Mouse (Mus musculus) heart, embryonic 14.5 days (tissue): Measurements from ENCODE around the gene Fgfr2. TPM values are rescaled to one million over a fixed set of nuclear protein-coding genes. Genes with fewer than 3 reads are reported as not detected.

ENCODE experiments used
- ATAC-seq: fragments of 200-750 bp; cut with Nextera tagmentation; 2 replicates; pipeline ENCODE4 v1.8.0; 2017; ENCODE audit warnings: low read depth, moderate TSS enrichment; ENCODE audit not compliant: insufficient number of reproducible peaks, insufficient read depth, low FRiP score
- H3K27ac ChIP-seq, 2 experiments: fragments of 200-500 bp in 1 of 2; fragments of 300-500 bp in 1 of 2; sonication (generic) in 1 of 2; replicated peaks in 1 of 2; 2 replicates each; pipeline ENCODE4 v1.5.1; 2012 to 2014; ENCODE audit warnings: low read depth in 2 of 2, low read length in 2 of 2, control low read depth in 1 of 2, mild to moderate bottlenecking in 1 of 2, mixed read lengths in 1 of 2; ENCODE audit not compliant: control insufficient read depth in 1 of 2, insufficient read depth in 1 of 2
- H3K27me3 ChIP-seq: fragments of 300-500 bp; sonication (generic); 2 replicates; pipeline ENCODE4 v1.6.1; 2014; ENCODE audit warnings: mild to moderate bottlenecking, low read length, control low read depth; ENCODE audit not compliant: control insufficient read depth, insufficient read depth
- H3K36me3 ChIP-seq: fragments of 300-500 bp; sonication (generic); 2 replicates; pipeline ENCODE4 v1.6.1; 2014; ENCODE audit warnings: mild to moderate bottlenecking, control low read depth, low read length, mixed read lengths; ENCODE audit not compliant: control insufficient read depth, insufficient read depth
- H3K4me1 ChIP-seq, 2 experiments: fragments of 200-500 bp in 1 of 2; fragments of 300-500 bp in 1 of 2; sonication (generic) in 1 of 2; 2 replicates each; pipeline ENCODE4 v1.6.1; 2012 to 2014; ENCODE audit warnings: low read length in 2 of 2, control low read depth in 1 of 2, mixed read lengths in 1 of 2; ENCODE audit not compliant: control insufficient read depth in 2 of 2, insufficient read depth in 2 of 2
- H3K4me2 ChIP-seq: fragments of 300-500 bp; sonication (generic); 2 replicates; pipeline ENCODE4 v1.6.1; 2014; ENCODE audit warnings: mild to moderate bottlenecking, low read length
- H3K4me3 ChIP-seq, 2 experiments: fragments of 200-500 bp in 1 of 2; fragments of 300-500 bp in 1 of 2; sonication (generic) in 1 of 2; 2 replicates each; pipeline ENCODE4 v1.5.1; 2012 to 2014; ENCODE audit warnings: low read length in 2 of 2, mild to moderate bottlenecking in 2 of 2, control low read depth in 1 of 2, low read depth in 1 of 2, moderate library complexity in 1 of 2; ENCODE audit not compliant: control insufficient read depth in 1 of 2, insufficient read depth in 1 of 2
- H3K9ac ChIP-seq: fragments of 300-500 bp; sonication (generic); 2 replicates; pipeline ENCODE4 v1.6.1; 2014; ENCODE audit warnings: mild to moderate bottlenecking, low read length
- H3K9me3 ChIP-seq: fragments of 300-500 bp; sonication (generic); 2 replicates; pipeline ENCODE4 v1.6.1; 2016; ENCODE audit warnings: low read length, control low read depth; ENCODE audit not compliant: control insufficient read depth
- WGBS: fragments of 180-500 bp; shearing (Covaris S2); extraction: QIAGEN DNeasy Blood & Tissue Kit; methylation state at CpG from one replicate; pipeline ENCODE4 v1.1.7; 2014; 5-methylcytosine and 5-hydroxymethylcytosine counted together
- polyA plus RNA-seq: library from polyadenylated mRNA; unstranded; fragments of >200 nt; fragmentation: Nextera tagmentation; extraction: Ambion mirVana; gene quantifications from 2 replicates; pipeline ENCODE4 v1.2.1, GENCODE M21; 2014

Fgfr2 gene
- polyA plus RNA-seq, 1 experiment from 2014 or later = 22.4 TPM

DNA sequence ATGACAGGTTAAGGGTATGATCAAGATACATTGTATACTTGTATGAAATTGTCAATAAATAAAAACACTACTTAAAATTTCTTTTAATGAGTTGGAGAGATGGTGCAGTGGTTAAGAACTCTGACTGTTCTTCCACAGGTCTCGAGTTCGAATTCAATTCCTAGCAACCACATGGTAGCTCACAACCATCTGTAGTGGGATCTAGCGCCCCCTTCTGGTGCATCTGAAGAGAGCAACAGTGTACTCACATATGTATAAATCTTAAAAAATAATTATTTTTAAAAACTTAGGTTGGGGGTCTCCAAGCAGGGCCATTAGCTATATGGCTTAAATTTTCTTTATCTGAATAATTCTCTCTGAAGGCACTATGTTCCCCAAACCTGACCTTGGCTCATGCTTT lies 2192.7 kb downstream of the Fgfr2 start:
- Histone ChIP-seq H3K36me3 (no peaks in the 10 kb centered on the region), H3K4me3 (no peak overlapping the region), H3K4me1 (peaks cover 4 to 5% of the 10 kb centered on the region in 2 experiments; a peak in 3 of 4 replicates), H3K4me2 (no peak overlapping the region), H3K27ac (no peak overlapping the region), H3K27me3 (peaks cover 26% of the 10 kb centered on the region), H3K9ac (no peak overlapping the region), H3K9me3 (no peaks in the 10 kb centered on the region; the same call in 1 of the 2 replicates)
- no peak for ATAC-seq
- 61% methylated on average over 3 of the region's 3 CpGs for WGBS

GRCm38 (mm10) chr7:130922981-130923731 lies 2200.0 kb downstream of the Fgfr2 start:
- no peak for ATAC-seq
- Histone ChIP-seq H3K36me3 (no peaks in the 10 kb centered on the region), H3K4me2 (no peak overlapping the region), H3K9me3 (no peaks in the 10 kb centered on the region), H3K9ac (no peak overlapping the region), H3K27ac (peak overlapping the region; percentile 16 to 28; a peak in 1 of 4 replicates), H3K4me3 (no peak overlapping the region), H3K4me1 (peaks cover 0 to 3% of the 10 kb centered on the region in 2 experiments; a peak in 2 of 4 replicates), H3K27me3 (no peaks in the 10 kb centered on the region)
- 64% methylated on average over 13 of the region's 13 CpGs for WGBS

DNA sequence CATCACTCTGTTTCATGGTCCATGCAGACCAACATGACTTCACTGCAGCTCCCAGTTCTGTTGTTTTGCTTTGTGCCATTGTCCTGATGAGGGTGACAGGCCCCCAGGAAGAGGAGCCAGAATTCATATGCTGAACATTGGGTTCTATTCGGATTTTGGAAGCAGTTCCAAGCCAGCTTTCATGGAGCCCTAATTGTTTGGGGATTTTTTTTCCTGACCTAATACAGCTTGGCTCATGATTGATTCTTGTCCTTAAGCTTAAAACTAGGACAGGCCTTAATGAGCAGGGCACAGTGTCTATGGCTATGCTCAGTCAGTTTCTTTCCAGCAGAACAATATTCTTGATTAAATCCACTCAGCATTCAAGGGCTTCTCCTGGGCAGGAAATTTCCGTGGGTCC lies 2204.9 kb downstream of the Fgfr2 start:
- no peak for ATAC-seq
- H3K27me3 ChIP-seq = no peaks in the 10 kb centered on the region
- H3K27ac ChIP-seq = no peak overlapping the region
- no peak overlapping the region for H3K4me3 ChIP-seq
- H3K4me2 ChIP-seq = no peak overlapping the region
- no peak overlapping the region for H3K9ac ChIP-seq
- no peaks in the 10 kb centered on the region for H3K4me1 ChIP-seq
- peaks cover 9% of the 10 kb centered on the region; the same call in 1 of the 2 replicates for H3K36me3 ChIP-seq
- H3K9me3 ChIP-seq = no peaks in the 10 kb centered on the region
- 64% methylated on average over 2 of the region's 2 CpGs for WGBS

DNA sequence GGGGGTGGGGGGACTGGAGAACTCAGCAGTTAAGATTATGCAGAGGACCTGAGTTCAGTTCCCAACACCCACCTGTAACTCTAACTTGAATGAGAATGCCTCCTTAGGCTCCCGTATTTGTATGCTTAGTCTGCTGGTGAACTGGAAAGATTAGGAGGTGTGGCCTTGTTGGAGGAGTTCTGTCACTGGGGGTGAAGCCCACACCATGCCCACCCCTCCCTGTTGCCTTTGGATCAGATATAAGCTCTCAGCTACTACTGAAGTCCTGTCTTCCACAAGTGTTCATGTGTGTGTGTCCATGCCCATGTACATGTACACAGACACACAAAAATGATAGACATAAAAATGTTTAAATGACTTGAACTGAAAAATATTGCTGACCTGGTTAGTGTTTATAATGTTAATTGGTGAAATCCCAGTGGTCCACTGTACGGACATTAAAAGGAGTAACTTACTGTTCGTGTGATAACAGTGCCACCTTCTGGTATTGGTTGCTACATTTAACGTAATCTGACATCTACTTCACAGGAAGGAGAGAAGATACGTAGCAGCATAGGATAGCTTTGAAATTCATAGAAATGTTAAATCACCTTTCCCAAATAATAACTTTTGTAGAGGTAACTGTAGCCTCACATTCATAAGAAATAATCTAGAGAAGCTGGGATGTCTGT lies 2208.3 kb downstream of the Fgfr2 start:
- Histone ChIP-seq H3K9me3 (no peaks in the 10 kb centered on the region), H3K4me2 (no peak overlapping the region), H3K4me1 (no peaks in the 10 kb centered on the region), H3K4me3 (no peak overlapping the region), H3K27ac (no peak overlapping the region), H3K27me3 (no peaks in the 10 kb centered on the region), H3K36me3 (peaks cover 40% of the 10 kb centered on the region), H3K9ac (no peak overlapping the region)
- no peak for ATAC-seq
- WGBS = 40% methylated on average over 5 of the region's 5 CpGs

GRCm38 (mm10) chr7:130910841-130911240 lies 2212.3 kb downstream of the Fgfr2 start:
- Histone ChIP-seq H3K9ac (no peak overlapping the region), H3K27me3 (no peaks in the 10 kb centered on the region), H3K4me2 (no peak overlapping the region), H3K4me3 (no peak overlapping the region), H3K4me1 (no peaks in the 10 kb centered on the region), H3K36me3 (peaks cover 74% of the 10 kb centered on the region), H3K9me3 (no peaks in the 10 kb centered on the region), H3K27ac (no peak overlapping the region)
- WGBS = 88% methylated on average over 14 of the region's 14 CpGs
- no peak for ATAC-seq

- Histone ChIP-seq H3K27ac (no peak overlapping the region), H3K9ac (no peak overlapping the region), H3K9me3 (no peaks in the 10 kb centered on the region), H3K36me3 (peaks cover 86% of the 10 kb centered on the region), H3K4me3 (no peak overlapping the region), H3K27me3 (no peaks in the 10 kb centered on the region), H3K4me1 (no peaks in the 10 kb centered on the region), H3K4me2 (no peak overlapping the region)
- 88% methylated on average over 13 of the region's 13 CpGs for WGBS
- no peak for ATAC-seq
Observed at GRCm38 (mm10) chr7:130904571-130905365, 2218.4 kb downstream of the Fgfr2 start.

DNA sequence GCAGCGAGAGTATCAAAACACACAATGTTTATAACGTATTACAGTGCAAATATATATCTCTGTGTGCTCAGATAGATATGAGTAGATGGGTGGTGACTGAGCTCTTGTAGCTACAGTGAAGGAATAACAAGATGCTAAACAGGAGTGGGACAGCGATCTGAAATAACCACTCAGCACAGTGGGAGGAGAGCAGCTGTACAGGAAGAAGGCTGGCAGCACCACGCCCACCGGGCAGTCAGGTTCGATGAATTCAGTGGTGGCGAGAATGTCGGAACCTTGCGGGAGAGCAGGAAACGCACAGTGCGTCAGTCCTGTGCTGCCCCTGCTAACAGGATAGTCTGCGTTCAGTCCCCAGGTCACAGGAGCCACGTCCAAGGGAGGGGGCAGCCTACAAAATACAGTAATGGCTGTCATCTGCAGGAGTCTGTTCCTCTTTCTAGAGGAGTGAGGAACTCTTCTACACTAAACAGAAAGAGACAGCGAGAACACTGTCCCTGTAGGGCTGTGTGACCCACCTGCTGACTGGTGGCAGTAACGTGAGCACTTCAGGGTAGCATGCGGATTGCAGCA lies 2219.6 kb downstream of the Fgfr2 start:
- 83% methylated on average over 16 of the region's 16 CpGs for WGBS
- no peak for ATAC-seq
- Histone ChIP-seq H3K27ac (no peak overlapping the region), H3K27me3 (no peaks in the 10 kb centered on the region), H3K4me3 (no peak overlapping the region), H3K4me2 (no peak overlapping the region), H3K9me3 (no peaks in the 10 kb centered on the region), H3K4me1 (no peaks in the 10 kb centered on the region), H3K36me3 (peaks cover 81% of the 10 kb centered on the region), H3K9ac (no peak overlapping the region)
